Mouse (Mus musculus) forebrain, embryonic 14.5 days (tissue): ENCODE measurements at regions not wholly inside any gene's neighbourhood (a gene's known extent, or its start where the extent isn't known, plus 50 kb on each side); places are given as distances from the start of the nearest gene placed in this dataset.

Source experiments
- ATAC-seq: fragments of 200-750 bp; cut with Nextera tagmentation; 2 replicates; pipeline ENCODE4 v1.8.0; 2017; ENCODE audit warnings: mild to moderate bottlenecking, moderate library complexity
- DNase-seq: peaks from one replicate; pipeline ENCODE4 v3.0.0-alpha.2; 2015; ENCODE audit warnings: low spot score
- H3K27ac ChIP-seq: fragments of 300-500 bp; sonication (generic); 2 replicates; pipeline ENCODE4 v1.5.1; 2014; ENCODE audit warnings: low read depth, mild to moderate bottlenecking, control low read depth, low read length, moderate library complexity
- H3K27me3 ChIP-seq: fragments of 300-500 bp; sonication (generic); replicated peaks from 2 replicates; pipeline ENCODE4 v1.6.1; 2014; ENCODE audit warnings: low read length, control low read depth, mixed read lengths; ENCODE audit not compliant: control insufficient read depth, insufficient read depth
- H3K36me3 ChIP-seq: fragments of 300-500 bp; sonication (generic); 2 replicates; pipeline ENCODE4 v1.6.1; 2014; ENCODE audit warnings: low read length, control low read depth; ENCODE audit not compliant: control insufficient read depth, insufficient read depth
- H3K4me1 ChIP-seq: fragments of 300-500 bp; sonication (generic); 2 replicates; pipeline ENCODE4 v1.6.1; 2014; ENCODE audit warnings: antibody characterized with exemption, low read length, control low read depth; ENCODE audit not compliant: control insufficient read depth, insufficient read depth
- H3K4me2 ChIP-seq: fragments of 300-500 bp; sonication (generic); 2 replicates; pipeline ENCODE4 v1.6.1; 2014; ENCODE audit warnings: mild to moderate bottlenecking, control low read depth, low read length
- H3K4me3 ChIP-seq: fragments of 300-500 bp; sonication (generic); 2 replicates; pipeline ENCODE4 v1.5.1; 2014; ENCODE audit warnings: low read depth, low read length, control low read depth
- H3K9ac ChIP-seq: fragments of 300-500 bp; sonication (generic); 2 replicates; pipeline ENCODE4 v1.6.1; 2014; ENCODE audit warnings: mild to moderate bottlenecking, low read length, control low read depth, moderate library complexity
- H3K9me3 ChIP-seq: fragments of 300-500 bp; sonication (generic); replicated peaks from 2 replicates; pipeline ENCODE4 v1.6.1; 2016; ENCODE audit warnings: low read length, control low read depth, mixed read lengths; ENCODE audit not compliant: control insufficient read depth
- WGBS: fragments of 180-500 bp; shearing (Covaris S2); extraction: QIAGEN DNeasy Blood & Tissue Kit; methylation state at CpG from one replicate; pipeline ENCODE4 v1.1.7; 2014; 5-methylcytosine and 5-hydroxymethylcytosine counted together

GRCm38 (mm10) chr4:131252602-131253442 lies 308.6 kb downstream of the Matn1 start:
- peak overlapping the region; percentile 35; the same call in 1 of the 2 replicates for H3K9ac ChIP-seq
- H3K27me3 ChIP-seq, result no peaks in the 10 kb centered on the region
- H3K36me3 ChIP-seq, result no peaks in the 10 kb centered on the region
- peak overlapping the region; percentile 35; the same call in 1 of the 2 replicates for H3K27ac ChIP-seq
- DNase-seq (peak; percentile 91), ATAC-seq (peak; percentile 88)
- H3K4me1 ChIP-seq, result peaks cover 8% of the 10 kb centered on the region; the same call in 1 of the 2 replicates
- H3K4me3 ChIP-seq, result 0 out of 2 replicates have a peak overlapping the region, but pooled peaks have one; percentile 1
- H3K9me3 ChIP-seq, result no peaks in the 10 kb centered on the region
- whole genome bisulfite sequencing, result 16% methylated on average over 30 of the region's 30 CpGs
- H3K4me2 ChIP-seq, result peak overlapping the region; percentile 33

- Histone ChIP-seq H3K4me2 (peak overlapping the region; percentile 33), H3K27me3 (no peaks in the 10 kb centered on the region), H3K4me1 (peaks cover 8% of the 10 kb centered on the region; the same call in 1 of the 2 replicates), H3K36me3 (no peaks in the 10 kb centered on the region), H3K27ac (no peak overlapping the region), H3K9ac (peak overlapping the region; percentile 35; the same call in 1 of the 2 replicates), H3K4me3 (no peak overlapping the region), H3K9me3 (no peaks in the 10 kb centered on the region)
- DNase-seq (no peak), ATAC-seq (0 out of 2 replicates have a peak, but pooled peaks have one; percentile 29)
- WGBS, result 8% methylated on average over 8 of the region's 8 CpGs
These were observed 309.2 kb downstream of the Matn1 start for GRCm38 (mm10) chr4:131253443-131253817.

- H3K27ac ChIP-seq, result no peak overlapping the region
- no peak overlapping the region for H3K4me2 ChIP-seq
- 75% methylated on average over 7 of the region's 7 CpGs for WGBS
- H3K9me3 ChIP-seq, result no peaks in the 10 kb centered on the region
- no peak overlapping the region for H3K9ac ChIP-seq
- H3K4me1 ChIP-seq, result peaks cover 8% of the 10 kb centered on the region; the same call in 1 of the 2 replicates
- DNase-seq (no peak), ATAC-seq (no peak)
- H3K4me3 ChIP-seq, result no peak overlapping the region
- no peaks in the 10 kb centered on the region for H3K36me3 ChIP-seq
- H3K27me3 ChIP-seq, result no peaks in the 10 kb centered on the region
These were observed 310.1 kb downstream of the Matn1 start for GRCm38 (mm10) chr4:131254243-131254642.

GRCm38 (mm10) chr4:131254691-131255090 lies 310.5 kb downstream of the Matn1 start:
- Histone ChIP-seq H3K4me3 (no peak overlapping the region), H3K9ac (no peak overlapping the region), H3K4me2 (no peak overlapping the region), H3K4me1 (peaks cover 8% of the 10 kb centered on the region; the same call in 1 of the 2 replicates), H3K9me3 (no peaks in the 10 kb centered on the region), H3K36me3 (no peaks in the 10 kb centered on the region), H3K27ac (no peak overlapping the region), H3K27me3 (no peaks in the 10 kb centered on the region)
- 47% methylated on average over 6 of the region's 6 CpGs for WGBS
- peak; percentile 46 for DNase-seq
- ATAC-seq, result no peak; the same call in 1 of the 2 replicates

GRCm38 (mm10) chr4:131261236-131261635 lies 317.1 kb downstream of the Matn1 start:
- no peaks in the 10 kb centered on the region for H3K9me3 ChIP-seq
- 80% methylated on average over 2 of the region's 2 CpGs for WGBS
- H3K4me2 ChIP-seq, result no peak overlapping the region
- DNase-seq (no peak), ATAC-seq (no peak)
- no peak overlapping the region for H3K27ac ChIP-seq
- H3K36me3 ChIP-seq, result no peaks in the 10 kb centered on the region
- no peak overlapping the region for H3K9ac ChIP-seq
- no peak overlapping the region for H3K4me3 ChIP-seq
- peaks cover 9% of the 10 kb centered on the region for H3K4me1 ChIP-seq
- H3K27me3 ChIP-seq, result no peaks in the 10 kb centered on the region

- ATAC-seq, result no peak
These were observed 318.7 kb downstream of the Matn1 start for GRCm38 (mm10) chr4:131262909-131263308.

GRCm38 (mm10) chr4:131266764-131267163 lies 322.6 kb downstream of the Matn1 start:
- H3K36me3 ChIP-seq, result no peaks in the 10 kb centered on the region
- no peak overlapping the region for H3K4me3 ChIP-seq
- H3K4me2 ChIP-seq, result no peak overlapping the region
- H3K9ac ChIP-seq, result no peak overlapping the region
- H3K9me3 ChIP-seq, result no peaks in the 10 kb centered on the region
- DNase-seq (peak; percentile 65), ATAC-seq (peak; percentile 51; the same call in 1 of the 2 replicates)
- no peaks in the 10 kb centered on the region for H3K27me3 ChIP-seq
- no peak overlapping the region for H3K27ac ChIP-seq
- 1% methylated on average over 9 of the region's 9 CpGs for whole genome bisulfite sequencing
- peaks cover 9% of the 10 kb centered on the region for H3K4me1 ChIP-seq

More at GRCm38 (mm10) chr4:131262909-131263308, 318.7 kb downstream of the Matn1 start:
- Histone ChIP-seq H3K4me1 (peaks cover 12% of the 10 kb centered on the region), H3K4me2 (no peak overlapping the region), H3K27ac (no peak overlapping the region), H3K36me3 (no peaks in the 10 kb centered on the region), H3K4me3 (no peak overlapping the region), H3K9me3 (no peaks in the 10 kb centered on the region), H3K9ac (no peak overlapping the region), H3K27me3 (no peaks in the 10 kb centered on the region)
- peak; percentile 60 for DNase-seq
- 60% methylated on average over 6 of the region's 6 CpGs for WGBS

- 36% methylated on average over 10 of the region's 10 CpGs for WGBS
- Histone ChIP-seq H3K9ac (no peak overlapping the region), H3K4me3 (no peak overlapping the region), H3K27ac (no peak overlapping the region), H3K27me3 (no peaks in the 10 kb centered on the region), H3K4me1 (peaks cover 8% of the 10 kb centered on the region), H3K36me3 (no peaks in the 10 kb centered on the region), H3K9me3 (no peaks in the 10 kb centered on the region), H3K4me2 (no peak overlapping the region)
- ATAC-seq (no peak), DNase-seq (peak; percentile 85)
These were observed 323.6 kb downstream of the Matn1 start for GRCm38 (mm10) chr4:131267760-131268159.

- no peak overlapping the region for H3K4me2 ChIP-seq
- ATAC-seq (no peak), DNase-seq (peak; percentile 56)
- H3K36me3 ChIP-seq, result no peaks in the 10 kb centered on the region
- no peak overlapping the region for H3K4me3 ChIP-seq
- H3K9ac ChIP-seq, result no peak overlapping the region
- 15% methylated on average over 7 of the region's 7 CpGs for WGBS
- peaks cover 6% of the 10 kb centered on the region for H3K4me1 ChIP-seq
- no peaks in the 10 kb centered on the region for H3K27me3 ChIP-seq
- no peak overlapping the region for H3K27ac ChIP-seq
- H3K9me3 ChIP-seq, result no peaks in the 10 kb centered on the region
These were observed 326.0 kb downstream of the Matn1 start for GRCm38 (mm10) chr4:131270192-131270591.
